Mouse (Mus musculus) erythroblast, adult 5-6 weeks (primary cell): ENCODE measurements around the gene Bcl2. TPM values are rescaled to one million over a fixed set of nuclear protein-coding genes. Genes with fewer than 3 reads are reported as not detected.
"Not testable (repeated sequence)": the region's sequence is repeated elsewhere in the genome, so short reads cannot be mapped to it uniquely, and the experiment has no call there.

Experiments used
- ATAC-seq: replicated peaks from 2 replicates; pipeline ENCODE4 v1.8.0; 2016; ENCODE audit warnings: moderate number of reproducible peaks, mild to moderate bottlenecking, moderate TSS enrichment, inconsistent platforms; ENCODE audit not compliant: poor library complexity, low FRiP score, severe bottlenecking
- total RNA-seq, 2 experiments: library from RNA; stranded (forward) in 1 of 2; stranded (reverse) in 1 of 2; fragments of 150-400 nt in 1 of 2; fragments of 200-764, 138-1000 nt in 1 of 2; gene quantifications; 2 replicates each; pipeline versions ENCODE4 v1.2.3 to v1.2.4; 2015 to 2017; ENCODE audit warnings: low replicate concordance in 2 of 2

Bcl2 gene
- total RNA-seq (2015; ENCODE audit: low replicate concordance) (2.3 and 3.5 TPM in 2 replicates), total RNA-seq (2017; ENCODE audit: low replicate concordance) (1.7 and 2.5 TPM in 2 replicates)

GRCm38 (mm10) chr1:106713621-106714529 lies at the start of gene Bcl2:
Gene Bcl2 (minus strand): TSS chr1:106714274.
- no peak for ATAC-seq

- no peak for ATAC-seq
Measured at GRCm38 (mm10) chr1:106760750-106761149, 46.7 kb upstream of the Bcl2 start.

- peak; percentile 98 for ATAC-seq
Measured at GRCm38 (mm10) chr1:106759572-106760435, 45.7 kb upstream of the Bcl2 start, which contains the start of gene Kdsr. Gene Kdsr (minus strand): TSS chr1:106759727.

- peak; percentile 56 for ATAC-seq
Measured at GRCm38 (mm10) chr1:106758734-106759571, 44.9 kb upstream of the Bcl2 start.

GRCm38 (mm10) chr1:106756633-106757032 lies 42.6 kb upstream of the Bcl2 start:
- ATAC-seq, result no peak

GRCm38 (mm10) chr1:106752013-106752412 lies 37.9 kb upstream of the Bcl2 start:
- no peak for ATAC-seq

- ATAC-seq, result no peak
Measured at GRCm38 (mm10) chr1:106750656-106751055, 36.6 kb upstream of the Bcl2 start.

GRCm38 (mm10) chr1:106748555-106749315 lies 34.7 kb upstream of the Bcl2 start:
- no peak for ATAC-seq

GRCm38 (mm10) chr1:106742980-106743379 lies 28.9 kb upstream of the Bcl2 start:
- no peak for ATAC-seq

- no peak for ATAC-seq
Measured at GRCm38 (mm10) chr1:106740735-106741134, 26.7 kb upstream of the Bcl2 start.

GRCm38 (mm10) chr1:106739810-106740209 lies 25.7 kb upstream of the Bcl2 start:
- ATAC-seq, result no peak

GRCm38 (mm10) chr1:106738092-106738491 lies 24.0 kb upstream of the Bcl2 start:
- ATAC-seq, result peak; percentile 65; the same call in 1 of the 2 replicates

- no peak for ATAC-seq
Measured at GRCm38 (mm10) chr1:106736211-106736610, 22.1 kb upstream of the Bcl2 start.

GRCm38 (mm10) chr1:106735586-106735985 lies 21.5 kb upstream of the Bcl2 start:
- ATAC-seq, result no peak

- no peak for ATAC-seq
Measured at GRCm38 (mm10) chr1:106722061-106722460, 8.0 kb upstream of the Bcl2 start.

- ATAC-seq, result not testable (repeated sequence)
Measured at GRCm38 (mm10) chr1:106717736-106718135, 3.7 kb upstream of the Bcl2 start.

GRCm38 (mm10) chr1:106717071-106717601 lies 3.1 kb upstream of the Bcl2 start:
- ATAC-seq, result no peak

GRCm38 (mm10) chr1:106716141-106716540 lies 2.1 kb upstream of the Bcl2 start:
- no peak for ATAC-seq
